8 mouse cellular contexts compared by ENCODE assay signal in the genomic region with DNA sequence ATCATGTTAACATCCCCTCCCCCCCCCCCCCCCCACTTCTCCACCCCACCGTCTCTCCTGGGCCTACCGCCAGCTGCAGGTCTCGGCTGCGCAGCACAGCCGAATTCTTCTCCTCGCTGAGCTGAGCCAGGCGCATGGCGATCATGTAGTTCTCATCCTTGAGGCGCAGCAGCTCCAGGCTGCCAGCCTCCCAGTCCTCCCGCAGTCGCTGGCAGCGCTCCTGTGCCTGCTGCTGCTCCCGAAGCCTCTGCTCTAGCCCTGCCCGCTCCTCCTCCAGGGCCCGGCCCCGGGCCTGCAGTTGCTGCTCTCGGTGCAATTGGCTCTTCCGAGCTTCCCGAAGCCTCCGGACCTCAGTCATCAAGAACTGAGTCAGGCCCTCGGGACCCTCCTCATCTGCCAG. TPM values are rescaled to one million over a fixed set of nuclear protein-coding genes. Genes with fewer than 3 reads are reported as not detected.
DNase-seq lines count a peak whose midpoint lies in the region; ATAC-seq and TF ChIP-seq lines count a peak whose summit lies in the region.

No protein-coding gene starts in this region.

- H3K4me1 ChIP-seq in hindbrain, embryonic 10.5 days (replicated peaks): peaks cover 65% of the 10 kb centered on the region
- peaks cover 13% of the 10 kb centered on the region for H3K4me1 ChIP-seq in hindbrain, embryonic 11.5 days (replicated peaks; ENCODE audit: control insufficient read depth, insufficient read depth, low read length)
- peaks cover 35% of the 10 kb centered on the region for H3K4me1 ChIP-seq in hindbrain, embryonic 15.5 days (replicated peaks)

- DNase-seq in cerebellum, postnatal 10 days: peak; percentile 81 to 88
- no peak for DNase-seq in cerebellum, adult 11 months
- no peak for DNase-seq in hindbrain, embryonic 10.5 days (ENCODE audit: low spot score)
- no peak for DNase-seq in hindbrain, embryonic 11.5 days (ENCODE audit: low spot score)
- DNase-seq in brain, embryonic 14.5 days (ENCODE audit: low read depth): peak; percentile 84
- DNase-seq in kidney, postnatal 14 days: no peak
- DNase-seq in thymus, postnatal 10 days (ENCODE audit: low spot score in 2 of 2): no peak

- no peak for TF ChIP-seq POLR2A in brain, embryonic 14.5 days (IDR thresholded peaks at IDR 0.05; ENCODE audit: borderline replicate concordance, extremely low read depth, insufficient read depth, insufficient read length, poor library complexity, severe bottlenecking)

- H3K27me3 ChIP-seq in hindbrain, embryonic 10.5 days (ENCODE audit: insufficient read depth, poor library complexity, severe bottlenecking): peaks cover 71% of the 10 kb centered on the region
- H3K27me3 ChIP-seq in hindbrain, embryonic 11.5 days (ENCODE audit: control insufficient read depth, insufficient read depth, low read length): peaks cover 22% of the 10 kb centered on the region
- peaks cover 30% of the 10 kb centered on the region for H3K27me3 ChIP-seq in hindbrain, embryonic 15.5 days

- H3K36me3 ChIP-seq in hindbrain, embryonic 10.5 days: no peaks in the 10 kb centered on the region
- H3K36me3 ChIP-seq in hindbrain, embryonic 11.5 days (ENCODE audit: control insufficient read depth, insufficient read depth, low read length): no peaks in the 10 kb centered on the region
- no peaks in the 10 kb centered on the region for H3K36me3 ChIP-seq in hindbrain, embryonic 15.5 days

- H3K4me2 ChIP-seq in hindbrain, embryonic 11.5 days (replicated peaks; ENCODE audit: low read depth, low read length): no peak overlapping the region
- peak overlapping the region; percentile 23; the same call in 1 of the 2 replicates for H3K4me2 ChIP-seq in hindbrain, embryonic 15.5 days

- TF ChIP-seq CTCF in brain, embryonic 14.5 days (IDR thresholded peaks at IDR 0.05; ENCODE audit: borderline replicate concordance, extremely low read depth, insufficient read depth, insufficient read length): no peak

- H3K27ac ChIP-seq in hindbrain, embryonic 10.5 days: peak overlapping the region; percentile 56; the same call in 1 of the 2 replicates
- H3K27ac ChIP-seq in hindbrain, embryonic 11.5 days (ENCODE audit: low read depth, low read length): no peak overlapping the region
- H3K27ac ChIP-seq in hindbrain, embryonic 15.5 days (replicated peaks): no peak overlapping the region

- no peak for ATAC-seq in hindbrain, embryonic 11.5 days (ENCODE audit: low FRiP score)
- no peak; the same call in 1 of the 2 replicates for ATAC-seq in hindbrain, embryonic 15.5 days (ENCODE audit: low FRiP score, low read depth)

- WGBS in hindbrain, embryonic 10.5 days: 55% methylated on average over 21 of the region's 21 CpGs
- 66% methylated on average over 21 of the region's 21 CpGs for WGBS in hindbrain, embryonic 11.5 days
- 38% methylated on average over 21 of the region's 21 CpGs for WGBS in hindbrain, embryonic 15.5 days

- H3K4me3 ChIP-seq in hindbrain, embryonic 10.5 days: no peak overlapping the region
- no peak overlapping the region for H3K4me3 ChIP-seq in hindbrain, embryonic 11.5 days (ENCODE audit: low read depth, low read length)
- no peak overlapping the region for H3K4me3 ChIP-seq in hindbrain, embryonic 15.5 days

- H3K9ac ChIP-seq in hindbrain, embryonic 11.5 days (ENCODE audit: low read depth, low read length): no peak overlapping the region
- H3K9ac ChIP-seq in hindbrain, embryonic 15.5 days: no peak overlapping the region

- no peaks in the 10 kb centered on the region for H3K9me3 ChIP-seq in hindbrain, embryonic 10.5 days
- H3K9me3 ChIP-seq in hindbrain, embryonic 11.5 days (ENCODE audit: control insufficient read depth, low read length): no peaks in the 10 kb centered on the region
- H3K9me3 ChIP-seq in hindbrain, embryonic 15.5 days: no peaks in the 10 kb centered on the region

RNA-seq across cellular contexts. Expression of gene Card10, which starts 3.8 kb away (rescaled TPM):
- 4.3 and 4.5 TPM in 2 replicates for polyA plus RNA-seq in hindbrain, embryonic 10.5 days (2016; fragmentation: Nextera tagmentation; extraction: Ambion mirVana)
- 1.8 and 2.4 TPM in 2 replicates for polyA plus RNA-seq in hindbrain, embryonic 11.5 days (2014; fragmentation: Nextera tagmentation; extraction: Ambion mirVana)
- 5.1 and 5.5 TPM in 2 replicates for polyA plus RNA-seq in brain, embryonic 14.5 days (2012; rRNA removed)
- 2.4 and 2.6 TPM in 2 replicates for polyA plus RNA-seq in hindbrain, embryonic 15.5 days (2015; fragmentation: Nextera tagmentation; extraction: Ambion mirVana)

RNA-seq across cellular contexts. Expression of gene Mfng, which starts 25.8 kb away (rescaled TPM):
- 71.6 and 79.0 TPM in 2 replicates for polyA plus RNA-seq in hindbrain, embryonic 10.5 days (2016; fragmentation: Nextera tagmentation; extraction: Ambion mirVana)
- 34.6 and 34.7 TPM in 2 replicates for polyA plus RNA-seq in hindbrain, embryonic 11.5 days (2014; fragmentation: Nextera tagmentation; extraction: Ambion mirVana)
- 37.6 and 72.6 TPM in 2 replicates for polyA plus RNA-seq in brain, embryonic 14.5 days (2012; rRNA removed)
- polyA plus RNA-seq in hindbrain, embryonic 15.5 days (2015; fragmentation: Nextera tagmentation; extraction: Ambion mirVana): 21.5 and 42.1 TPM in 2 replicates

RNA-seq across cellular contexts. Expression of gene Cdc42ep1, which starts 43.4 kb away (rescaled TPM):
- polyA plus RNA-seq in hindbrain, embryonic 10.5 days (2016; fragmentation: Nextera tagmentation; extraction: Ambion mirVana): 19.2 and 19.4 TPM in 2 replicates
- 7.8 and 9.1 TPM in 2 replicates for polyA plus RNA-seq in hindbrain, embryonic 11.5 days (2014; fragmentation: Nextera tagmentation; extraction: Ambion mirVana)
- 9.3 and 13.5 TPM in 2 replicates for polyA plus RNA-seq in brain, embryonic 14.5 days (2012; rRNA removed)
- 14.7 and 15.5 TPM in 2 replicates for polyA plus RNA-seq in hindbrain, embryonic 15.5 days (2015; fragmentation: Nextera tagmentation; extraction: Ambion mirVana)

RNA-seq across cellular contexts. Expression of gene Lgals2, which starts 56.3 kb away (rescaled TPM):
- polyA plus RNA-seq in hindbrain, embryonic 10.5 days (2016; fragmentation: Nextera tagmentation; extraction: Ambion mirVana): not detected in 2 replicates
- not detected in 2 replicates for polyA plus RNA-seq in hindbrain, embryonic 11.5 days (2014; fragmentation: Nextera tagmentation; extraction: Ambion mirVana)
- polyA plus RNA-seq in brain, embryonic 14.5 days (2012; rRNA removed): 0.16 and 0.19 TPM in 2 replicates
- polyA plus RNA-seq in hindbrain, embryonic 15.5 days (2015; fragmentation: Nextera tagmentation; extraction: Ambion mirVana): 0.68 TPM in 1 of 2 replicates, not detected in the other

Comparison
In these comparisons a context has a peak if more than half of its experiments do, and no peak if none do; other contexts are left out.
1. DNase-seq: peak in cerebellum, postnatal 10 days (2 of 2) and brain, embryonic 14.5 days (single experiment); none in cerebellum, adult 11 months (single experiment), hindbrain, embryonic 10.5 days (single experiment), hindbrain, embryonic 11.5 days (single experiment), kidney, postnatal 14 days (single experiment) and thymus, postnatal 10 days (0 of 2).